Mouse (Mus musculus) forebrain, embryonic 14.5 days (tissue): ENCODE results near the gene Hist1h4a. TPM values are rescaled to one million over a fixed set of nuclear protein-coding genes. Genes with fewer than 3 reads are reported as not detected.
A peak's percentile ranks its signal among the peaks of the same experiment; 100 is the strongest.
"Not testable (repeated sequence)": the region's sequence is repeated elsewhere in the genome, so short reads cannot be mapped to it uniquely, and the experiment has no call there.

ENCODE experiments used
- ATAC-seq: fragments of 200-750 bp; cut with Nextera tagmentation; 2 replicates; pipeline ENCODE4 v1.8.0; 2017; ENCODE audit warnings: mild to moderate bottlenecking, moderate library complexity
- DNase-seq: peaks from one replicate; pipeline ENCODE4 v3.0.0-alpha.2; 2015; ENCODE audit warnings: low spot score
- H3K27ac ChIP-seq: fragments of 300-500 bp; sonication (generic); 2 replicates; pipeline ENCODE4 v1.5.1; 2014; ENCODE audit warnings: low read depth, mild to moderate bottlenecking, control low read depth, low read length, moderate library complexity
- H3K27me3 ChIP-seq: fragments of 300-500 bp; sonication (generic); replicated peaks from 2 replicates; pipeline ENCODE4 v1.6.1; 2014; ENCODE audit warnings: low read length, control low read depth, mixed read lengths; ENCODE audit not compliant: control insufficient read depth, insufficient read depth
- H3K36me3 ChIP-seq: fragments of 300-500 bp; sonication (generic); 2 replicates; pipeline ENCODE4 v1.6.1; 2014; ENCODE audit warnings: low read length, control low read depth; ENCODE audit not compliant: control insufficient read depth, insufficient read depth
- H3K4me1 ChIP-seq: fragments of 300-500 bp; sonication (generic); 2 replicates; pipeline ENCODE4 v1.6.1; 2014; ENCODE audit warnings: antibody characterized with exemption, low read length, control low read depth; ENCODE audit not compliant: control insufficient read depth, insufficient read depth
- H3K4me2 ChIP-seq: fragments of 300-500 bp; sonication (generic); 2 replicates; pipeline ENCODE4 v1.6.1; 2014; ENCODE audit warnings: mild to moderate bottlenecking, control low read depth, low read length
- H3K4me3 ChIP-seq: fragments of 300-500 bp; sonication (generic); 2 replicates; pipeline ENCODE4 v1.5.1; 2014; ENCODE audit warnings: low read depth, low read length, control low read depth
- H3K9ac ChIP-seq: fragments of 300-500 bp; sonication (generic); 2 replicates; pipeline ENCODE4 v1.6.1; 2014; ENCODE audit warnings: mild to moderate bottlenecking, low read length, control low read depth, moderate library complexity
- H3K9me3 ChIP-seq: fragments of 300-500 bp; sonication (generic); replicated peaks from 2 replicates; pipeline ENCODE4 v1.6.1; 2016; ENCODE audit warnings: low read length, control low read depth, mixed read lengths; ENCODE audit not compliant: control insufficient read depth
- WGBS: fragments of 180-500 bp; shearing (Covaris S2); extraction: QIAGEN DNeasy Blood & Tissue Kit; methylation state at CpG from one replicate; pipeline ENCODE4 v1.1.7; 2014; 5-methylcytosine and 5-hydroxymethylcytosine counted together
- polyA plus RNA-seq: library from polyadenylated mRNA; unstranded; fragments of >200 nt; fragmentation: Nextera tagmentation; extraction: Ambion mirVana; gene quantifications from 2 replicates; pipeline ENCODE4 v1.2.1, GENCODE M21; 2014

Hist1h4a gene
- polyA plus RNA-seq, 1 experiment from 2014 or later: 0.97 TPM

GRCm38 (mm10) chr13:23746201-23747080, 14.6 kb downstream of the Hist1h4a start, which contains the start of gene Hist1h2bb:
Gene Hist1h2bb (plus strand): TSS chr13:23746734.
- peak within 1 kb of the TSS; percentile 38 for H3K4me3 ChIP-seq
- H3K4me1 ChIP-seq: peaks cover 11% of the 10 kb centered on the region
- peak within 1 kb of the TSS; percentile 54 for H3K4me2 ChIP-seq
- peak within 1 kb of the TSS; percentile 58 for H3K9ac ChIP-seq
- H3K27me3 ChIP-seq, H3K36me3 ChIP-seq, H3K9me3 ChIP-seq: not testable (repeated sequence)
- DNase-seq (peak; percentile 99), ATAC-seq (peak; percentile 88)
- WGBS: under 1% methylated on average over 39 of the region's 58 CpGs
- peak within 1 kb of the TSS; percentile 97 for H3K27ac ChIP-seq

- WGBS: under 1% methylated on average over 24 of the region's 28 CpGs
These were observed 15.5 kb downstream of the Hist1h4a start, which contains the start of gene Hist1h3c for GRCm38 (mm10) chr13:23745381-23746161. Gene Hist1h3c (minus strand): TSS chr13:23745602.

GRCm38 (mm10) chr13:23744421-23745380, 16.3 kb downstream of the Hist1h4a start:
- DNase-seq: no peak
- peak overlapping the region; percentile 70; the same call in 1 of the 2 replicates for H3K27ac ChIP-seq
- H3K4me1 ChIP-seq: peaks cover 17% of the 10 kb centered on the region
- no peaks in the 10 kb centered on the region for H3K9me3 ChIP-seq
- no peak; the same call in 1 of the 2 replicates for ATAC-seq
- H3K9ac ChIP-seq: peak overlapping the region; percentile 61
- no peaks in the 10 kb centered on the region for H3K27me3 ChIP-seq
- peak overlapping the region; percentile 38 for H3K4me3 ChIP-seq
- no peaks in the 10 kb centered on the region for H3K36me3 ChIP-seq
- WGBS: under 1% methylated on average over 17 of the region's 36 CpGs
- peak overlapping the region; percentile 54 for H3K4me2 ChIP-seq

More at GRCm38 (mm10) chr13:23745381-23746161, 15.5 kb downstream of the Hist1h4a start, which contains the start of gene Hist1h3c:
- Histone ChIP-seq H3K4me3 (peak within 1 kb of the TSS; percentile 38), H3K4me2 (peak within 1 kb of the TSS; percentile 54), H3K4me1 (peaks cover 12% of the 10 kb centered on the region), H3K27me3 (no peaks in the 10 kb centered on the region), H3K9ac (peak within 1 kb of the TSS; percentile 61), H3K36me3 (no peaks in the 10 kb centered on the region), H3K9me3 (no peaks in the 10 kb centered on the region), H3K27ac (peak within 1 kb of the TSS; percentile 97)
- ATAC-seq (peak; percentile 76), DNase-seq (peak; percentile 97)

- 32% methylated on average over 4 of the region's 4 CpGs for WGBS
- Histone ChIP-seq H3K9me3 (no peaks in the 10 kb centered on the region), H3K27me3 (no peaks in the 10 kb centered on the region), H3K9ac (peak overlapping the region; percentile 61), H3K4me1 (peaks cover 17% of the 10 kb centered on the region), H3K36me3 (no peaks in the 10 kb centered on the region), H3K27ac (no peak overlapping the region), H3K4me3 (peak overlapping the region; percentile 38; the same call in 1 of the 2 replicates), H3K4me2 (peak overlapping the region; percentile 54)
- ATAC-seq (no peak), DNase-seq (no peak)
These were observed 17.1 kb downstream of the Hist1h4a start for GRCm38 (mm10) chr13:23743963-23744362.

- Histone ChIP-seq H3K27ac (no peak overlapping the region), H3K4me1 (peaks cover 17% of the 10 kb centered on the region), H3K9me3 (no peaks in the 10 kb centered on the region), H3K27me3 (no peaks in the 10 kb centered on the region), H3K9ac (no peak overlapping the region), H3K36me3 (no peaks in the 10 kb centered on the region), H3K4me2 (no peak overlapping the region), H3K4me3 (no peak overlapping the region)
- ATAC-seq (no peak), DNase-seq (no peak)
- WGBS: 79% methylated on average over 5 of the region's 5 CpGs
These were observed 17.8 kb downstream of the Hist1h4a start for GRCm38 (mm10) chr13:23743215-23743614.

GRCm38 (mm10) chr13:23742007-23742406, 19.0 kb downstream of the Hist1h4a start:
- Histone ChIP-seq H3K27ac (no peak overlapping the region), H3K4me2 (no peak overlapping the region), H3K9me3 (no peaks in the 10 kb centered on the region), H3K36me3 (no peaks in the 10 kb centered on the region), H3K27me3 (no peaks in the 10 kb centered on the region), H3K4me3 (no peak overlapping the region), H3K9ac (no peak overlapping the region), H3K4me1 (peaks cover 7% of the 10 kb centered on the region; the same call in 1 of the 2 replicates)
- no peak for DNase-seq
- ATAC-seq: no peak

GRCm38 (mm10) chr13:23740910-23741309, 20.1 kb downstream of the Hist1h4a start:
- peaks cover 6% of the 10 kb centered on the region; the same call in 1 of the 2 replicates for H3K4me1 ChIP-seq
- no peak overlapping the region for H3K4me3 ChIP-seq
- H3K4me2 ChIP-seq: peak overlapping the region; percentile 77
- 67% methylated on average over 5 of the region's 5 CpGs for WGBS
- no peaks in the 10 kb centered on the region for H3K27me3 ChIP-seq
- no peak for DNase-seq
- no peak overlapping the region for H3K27ac ChIP-seq
- no peaks in the 10 kb centered on the region for H3K36me3 ChIP-seq
- H3K9ac ChIP-seq: no peak overlapping the region
- ATAC-seq: no peak
- H3K9me3 ChIP-seq: no peaks in the 10 kb centered on the region
